Mouse (Mus musculus): ENCODE data around the gene Mrpl50. TPM values are rescaled to one million over a fixed set of nuclear protein-coding genes. Genes with fewer than 3 reads are reported as not detected.

Mrpl50 gene
- total and polyA plus RNA-seq, 3 experiments: 39.1 to 54.5 TPM; not detected in 1

DNA sequence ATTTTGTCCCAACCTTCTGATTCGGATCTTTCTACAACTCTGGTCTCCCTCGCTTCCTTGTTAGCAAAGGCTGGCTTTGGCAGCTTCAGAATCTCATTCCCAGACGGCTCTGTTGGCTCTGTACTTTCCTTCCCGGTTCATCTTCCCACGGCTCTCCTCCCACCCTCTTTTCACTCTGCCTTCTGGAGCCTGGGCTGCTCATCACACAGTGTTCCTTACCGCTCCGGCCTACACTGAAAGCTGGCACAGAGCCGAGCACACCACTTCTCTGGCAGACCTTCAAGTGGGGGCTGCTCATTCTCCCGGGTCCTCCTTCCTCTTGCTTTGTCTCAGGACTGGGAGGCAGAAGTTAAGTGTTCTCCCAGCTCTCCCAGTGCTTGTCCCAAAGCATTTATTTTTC, 1.7 kb upstream of the Mrpl50 start:
- no peak overlapping the region for H3K9ac ChIP-seq (ENCODE audit: control insufficient read depth, low read depth, low read length, poor library complexity, severe bottlenecking)
- peaks cover 0 to 18% of the 10 kb centered on the region in 2 experiments; a peak in 2 of 4 replicates for H3K36me3 ChIP-seq (ENCODE audit: control insufficient read depth in 1 of 2, insufficient read depth in 2 of 2, low read length in 2 of 2)
- peaks cover 5 to 16% of the 10 kb centered on the region in 2 experiments; a peak in 3 of 4 replicates for H3K4me1 ChIP-seq (ENCODE audit: control insufficient read depth in 1 of 2, insufficient read depth in 2 of 2, low read length in 2 of 2)
- H3K4me3 ChIP-seq (ENCODE audit: control insufficient read depth in 1 of 2, insufficient read depth in 1 of 2, low read depth in 2 of 2, low read length in 2 of 2): no peak overlapping the region
- H3K9me3 ChIP-seq (replicated peaks; ENCODE audit: insufficient read depth, low read length): no peaks in the 10 kb centered on the region
- H3K27ac ChIP-seq (ENCODE audit: control insufficient read depth, low read depth, low read length): no peak overlapping the region
- TF ChIP-seq TAL1 (IDR thresholded peaks at IDR 0.05; ENCODE audit: low read length) (no peak), ZKSCAN1 (IDR thresholded peaks at IDR 0.05; ENCODE audit: low read depth, low read length) (no peak), CTCF (IDR thresholded peaks at IDR 0.05 in 2 of 3, conservative IDR thresholded peaks at IDR 0.05 in 1 of 3; ENCODE audit: control insufficient read depth in 1 of 3, insufficient read depth in 1 of 3, low read depth in 2 of 3, low read length in 3 of 3, poor library complexity in 1 of 3, severe bottlenecking in 1 of 3) (no peak), MEF2A (IDR thresholded peaks at IDR 0.05; ENCODE audit: extremely low read depth, insufficient replicate concordance, low read depth, low read length, poor library complexity, severe bottlenecking) (no peak), KAT2A (conservative IDR thresholded peaks at IDR 0.05; ENCODE audit: low read depth, low read length) (no peak), E2F4 (IDR thresholded peaks at IDR 0.05; ENCODE audit: borderline replicate concordance, low read depth, low read length) (no peak)
- no peak for DNase-seq (ENCODE audit: low read depth, low spot score)
- peaks cover 31% of the 10 kb centered on the region for H3K79me2 ChIP-seq (ENCODE audit: control insufficient read depth, insufficient read depth, low read length, poor library complexity)
- no peaks in the 10 kb centered on the region for H3K27me3 ChIP-seq (ENCODE audit: control insufficient read depth in 1 of 2, insufficient read depth in 2 of 2, low read length in 2 of 2)

DNA sequence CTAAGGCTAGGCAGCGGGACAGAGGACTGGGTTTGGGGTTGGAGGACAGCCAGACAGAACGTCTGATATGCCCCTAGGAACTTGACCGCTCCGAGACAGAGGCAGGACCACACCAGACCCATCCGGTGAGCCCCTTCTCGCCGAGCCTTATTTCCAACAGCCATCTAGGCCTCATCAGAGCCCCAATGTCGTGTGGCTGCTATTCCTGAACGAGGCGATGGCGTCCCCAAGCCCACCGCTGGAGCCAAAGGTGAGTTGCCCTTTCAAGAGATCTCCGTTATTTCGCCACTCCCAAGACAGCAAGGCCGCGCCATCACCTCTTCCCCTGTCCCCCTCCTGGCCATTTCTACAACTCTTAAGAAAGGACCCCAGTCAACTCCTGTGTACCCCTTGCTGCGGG, 453 bp upstream of the Mrpl50 start:
- H3K27me3 ChIP-seq (ENCODE audit: control insufficient read depth in 1 of 2, insufficient read depth in 2 of 2, low read length in 2 of 2): no peaks in the 10 kb centered on the region
- H3K79me2 ChIP-seq (ENCODE audit: control insufficient read depth, insufficient read depth, low read length, poor library complexity): peaks cover 38% of the 10 kb centered on the region
- peaks cover 0 to 21% of the 10 kb centered on the region in 2 experiments; a peak in 3 of 4 replicates for H3K36me3 ChIP-seq (ENCODE audit: control insufficient read depth in 1 of 2, insufficient read depth in 2 of 2, low read length in 2 of 2)
- H3K9me3 ChIP-seq (replicated peaks; ENCODE audit: insufficient read depth, low read length): no peaks in the 10 kb centered on the region
- H3K9ac ChIP-seq (ENCODE audit: control insufficient read depth, low read depth, low read length, poor library complexity, severe bottlenecking): peak overlapping the region; percentile 84
- DNase-seq (ENCODE audit: low read depth, low spot score): peak; percentile 64
- peaks cover 5 to 16% of the 10 kb centered on the region in 2 experiments; a peak in 3 of 4 replicates for H3K4me1 ChIP-seq (ENCODE audit: control insufficient read depth in 1 of 2, insufficient read depth in 2 of 2, low read length in 2 of 2)
- no peak overlapping the region for H3K27ac ChIP-seq (ENCODE audit: control insufficient read depth, low read depth, low read length)
- no peak for TF ChIP-seq MYC (IDR thresholded peaks at IDR 0.05; ENCODE audit: low read depth, low read length)
- 0 out of 6 replicates have a peak, but pooled peaks of 1 of the 3 experiments have one; percentile 4 for TF ChIP-seq CTCF (IDR thresholded peaks at IDR 0.05 in 2 of 3, conservative IDR thresholded peaks at IDR 0.05 in 1 of 3; ENCODE audit: control insufficient read depth in 1 of 3, insufficient read depth in 1 of 3, low read depth in 2 of 3, low read length in 3 of 3, poor library complexity in 1 of 3, severe bottlenecking in 1 of 3)
- peak overlapping the region; percentile 63 to 66 for H3K4me3 ChIP-seq (ENCODE audit: control insufficient read depth in 1 of 2, insufficient read depth in 1 of 2, low read depth in 2 of 2, low read length in 2 of 2)

- H3K79me2 ChIP-seq (ENCODE audit: control insufficient read depth, insufficient read depth, low read length, poor library complexity): peaks cover 46% of the 10 kb centered on the region
- H3K27me3 ChIP-seq (ENCODE audit: control insufficient read depth in 1 of 2, insufficient read depth in 2 of 2, low read length in 2 of 2): no peaks in the 10 kb centered on the region
- peak; percentile 76 for DNase-seq (ENCODE audit: low read depth, low spot score)
- no peak overlapping the region for H3K27ac ChIP-seq (ENCODE audit: control insufficient read depth, low read depth, low read length)
- H3K9me3 ChIP-seq (replicated peaks; ENCODE audit: insufficient read depth, low read length): no peaks in the 10 kb centered on the region
- TF ChIP-seq MEF2A (IDR thresholded peaks at IDR 0.05; ENCODE audit: extremely low read depth, insufficient replicate concordance, low read depth, low read length, poor library complexity, severe bottlenecking) (no peak), SMC3 (IDR thresholded peaks at IDR 0.05; ENCODE audit: low read depth, low read length) (peak; percentile 38), ZC3H11A (IDR thresholded peaks at IDR 0.05; ENCODE audit: low read depth, low read length) (0 out of 2 replicates have a peak, but pooled peaks have one; percentile 17), CTCF (IDR thresholded peaks at IDR 0.05 in 2 of 3, conservative IDR thresholded peaks at IDR 0.05 in 1 of 3; ENCODE audit: control insufficient read depth in 1 of 3, insufficient read depth in 1 of 3, low read depth in 2 of 3, low read length in 3 of 3, poor library complexity in 1 of 3, severe bottlenecking in 1 of 3) (peak in 2 of 3 experiments; percentile 24 to 50; a peak in 3 of 6 replicates), CHD1 (IDR thresholded peaks at IDR 0.05; ENCODE audit: low read depth, low read length) (no peak), RAD21 (IDR thresholded peaks at IDR 0.05; ENCODE audit: low read depth, low read length) (peak; percentile 32), KAT2A (conservative IDR thresholded peaks at IDR 0.05; ENCODE audit: low read depth, low read length) (no peak)
- peaks cover 5 to 16% of the 10 kb centered on the region in 2 experiments; a peak in 3 of 4 replicates for H3K4me1 ChIP-seq (ENCODE audit: control insufficient read depth in 1 of 2, insufficient read depth in 2 of 2, low read length in 2 of 2)
- peak overlapping the region; percentile 38 to 80; a peak in 3 of 4 replicates for H3K4me3 ChIP-seq (ENCODE audit: control insufficient read depth in 1 of 2, insufficient read depth in 1 of 2, low read depth in 2 of 2, low read length in 2 of 2)
- H3K36me3 ChIP-seq (ENCODE audit: control insufficient read depth in 1 of 2, insufficient read depth in 2 of 2, low read length in 2 of 2): peaks cover 0 to 21% of the 10 kb centered on the region in 2 experiments; a peak in 3 of 4 replicates
- peak overlapping the region; percentile 81 for H3K9ac ChIP-seq (ENCODE audit: control insufficient read depth, low read depth, low read length, poor library complexity, severe bottlenecking)
Observed at GRCm38 (mm10) chr4:49519476-49519875, 1.4 kb downstream of the Mrpl50 start.

All from MEL (cell line).